Mouse (Mus musculus): ENCODE data around the gene Zfp719. TPM values are rescaled to one million over a fixed set of nuclear protein-coding genes. Genes with fewer than 3 reads are reported as not detected.
A peak's percentile ranks its signal among the peaks of the same experiment; 100 is the strongest.

The Zfp719 gene
- polyA plus RNA-seq, 1 experiment from 2014 or later, result 15.4 TPM

GRCm38 (mm10) chr7:43613816-43614551 is 34.6 kb downstream of the Zfp719 start:
- Histone ChIP-seq H3K9me3 (no peaks in the 10 kb centered on the region), H3K27me3 (no peaks in the 10 kb centered on the region), H3K4me3 (no peak overlapping the region), H3K4me1 (no peaks in the 10 kb centered on the region), H3K4me2 (replicated peaks) (no peak overlapping the region), H3K36me3 (no peaks in the 10 kb centered on the region), H3K9ac (no peak overlapping the region), H3K27ac (no peak overlapping the region)
- ATAC-seq (ENCODE audit: low FRiP score, low read depth), result no peak
- 89% methylated on average over 14 of the region's 14 CpGs for WGBS

GRCm38 (mm10) chr7:43622927-43623326 is 43.5 kb downstream of the Zfp719 start:
- no peak for ATAC-seq (ENCODE audit: low FRiP score, low read depth)
- 83% methylated on average over 7 of the region's 7 CpGs for WGBS
- H3K4me3 ChIP-seq, result no peak overlapping the region
- no peaks in the 10 kb centered on the region for H3K36me3 ChIP-seq
- no peak overlapping the region for H3K9ac ChIP-seq
- no peak overlapping the region for H3K4me2 ChIP-seq (replicated peaks)
- no peak overlapping the region for H3K27ac ChIP-seq
- H3K4me1 ChIP-seq, result no peaks in the 10 kb centered on the region
- H3K27me3 ChIP-seq, result no peaks in the 10 kb centered on the region
- no peaks in the 10 kb centered on the region for H3K9me3 ChIP-seq

- H3K9me3 ChIP-seq, result no peaks in the 10 kb centered on the region
- H3K4me3 ChIP-seq, result no peak overlapping the region
- peak overlapping the region; percentile 38 for H3K4me2 ChIP-seq (replicated peaks)
- H3K27me3 ChIP-seq, result no peaks in the 10 kb centered on the region
- no peak overlapping the region for H3K9ac ChIP-seq
- no peaks in the 10 kb centered on the region for H3K4me1 ChIP-seq
- no peaks in the 10 kb centered on the region for H3K36me3 ChIP-seq
- H3K27ac ChIP-seq, result no peak overlapping the region
- ATAC-seq (ENCODE audit: low FRiP score, low read depth), result no peak; the same call in 1 of the 2 replicates
- 10% methylated on average over 10 of the region's 10 CpGs for WGBS
Measured at GRCm38 (mm10) chr7:43623819-43624218, 44.4 kb downstream of the Zfp719 start.

- 47% methylated on average over 2 of the region's 3 CpGs for WGBS
- Histone ChIP-seq H3K27me3 (no peaks in the 10 kb centered on the region), H3K36me3 (no peaks in the 10 kb centered on the region), H3K4me3 (no peak overlapping the region), H3K9ac (no peak overlapping the region), H3K4me1 (no peaks in the 10 kb centered on the region), H3K4me2 (replicated peaks) (no peak overlapping the region), H3K9me3 (no peaks in the 10 kb centered on the region), H3K27ac (no peak overlapping the region)
- ATAC-seq (ENCODE audit: low FRiP score, low read depth), result no peak
Measured at GRCm38 (mm10) chr7:43625065-43625464, 45.7 kb downstream of the Zfp719 start.

GRCm38 (mm10) chr7:43625794-43626422 is 46.5 kb downstream of the Zfp719 start:
- H3K4me3 ChIP-seq, result no peak overlapping the region
- ATAC-seq (ENCODE audit: low FRiP score, low read depth), result no peak
- no peak overlapping the region for H3K27ac ChIP-seq
- H3K4me1 ChIP-seq, result no peaks in the 10 kb centered on the region
- no peaks in the 10 kb centered on the region for H3K9me3 ChIP-seq
- no peaks in the 10 kb centered on the region for H3K27me3 ChIP-seq
- H3K4me2 ChIP-seq (replicated peaks), result no peak overlapping the region
- H3K36me3 ChIP-seq, result no peaks in the 10 kb centered on the region
- H3K9ac ChIP-seq, result no peak overlapping the region
- 81% methylated on average over 8 of the region's 8 CpGs for WGBS

GRCm38 (mm10) chr7:43633940-43634339 is 54.5 kb downstream of the Zfp719 start:
- 66% methylated on average over 4 of the region's 4 CpGs for WGBS
- no peak for ATAC-seq (ENCODE audit: low FRiP score, low read depth)

GRCm38 (mm10) chr7:43634500-43634899 is 55.1 kb downstream of the Zfp719 start, which contains the start of gene Ceacam18:
Ceacam18 (plus strand) TSS chr7:43634707.
- Histone ChIP-seq H3K4me1 (no peaks in the 10 kb centered on the region), H3K27me3 (no peaks in the 10 kb centered on the region), H3K9me3 (no peaks in the 10 kb centered on the region), H3K4me2 (replicated peaks) (no peak within 1 kb of the TSS), H3K9ac (no peak within 1 kb of the TSS), H3K27ac (no peak within 1 kb of the TSS), H3K4me3 (no peak within 1 kb of the TSS), H3K36me3 (no peaks in the 10 kb centered on the region)
- 63% methylated on average over 6 of the region's 6 CpGs for WGBS
- ATAC-seq (ENCODE audit: low FRiP score, low read depth), result no peak

More at GRCm38 (mm10) chr7:43633940-43634339, 54.5 kb downstream of the Zfp719 start:
- no peaks in the 10 kb centered on the region for H3K36me3 ChIP-seq
- no peak overlapping the region for H3K4me2 ChIP-seq (replicated peaks)
- H3K9ac ChIP-seq, result no peak overlapping the region
- no peaks in the 10 kb centered on the region for H3K27me3 ChIP-seq
- no peak overlapping the region for H3K27ac ChIP-seq
- no peaks in the 10 kb centered on the region for H3K4me1 ChIP-seq
- no peak overlapping the region for H3K4me3 ChIP-seq
- H3K9me3 ChIP-seq, result no peaks in the 10 kb centered on the region

GRCm38 (mm10) chr7:43636194-43636593 is 56.8 kb downstream of the Zfp719 start:
- Histone ChIP-seq H3K4me1 (no peaks in the 10 kb centered on the region), H3K27me3 (no peaks in the 10 kb centered on the region), H3K36me3 (no peaks in the 10 kb centered on the region), H3K4me2 (replicated peaks) (no peak overlapping the region), H3K9me3 (no peaks in the 10 kb centered on the region), H3K9ac (no peak overlapping the region), H3K27ac (no peak overlapping the region), H3K4me3 (no peak overlapping the region)
- no peak for ATAC-seq (ENCODE audit: low FRiP score, low read depth)
- 58% methylated on average over 2 of the region's 2 CpGs for WGBS

- no peaks in the 10 kb centered on the region for H3K9me3 ChIP-seq
- no peak overlapping the region for H3K4me2 ChIP-seq (replicated peaks)
- no peak overlapping the region for H3K4me3 ChIP-seq
- 86% methylated on average over 1 of the region's 1 CpGs for WGBS
- no peaks in the 10 kb centered on the region for H3K27me3 ChIP-seq
- no peaks in the 10 kb centered on the region for H3K4me1 ChIP-seq
- no peak overlapping the region for H3K9ac ChIP-seq
- no peak overlapping the region for H3K27ac ChIP-seq
- H3K36me3 ChIP-seq, result no peaks in the 10 kb centered on the region
- ATAC-seq (ENCODE audit: low FRiP score, low read depth), result no peak
Measured at GRCm38 (mm10) chr7:43637118-43637517, 57.7 kb downstream of the Zfp719 start.

GRCm38 (mm10) chr7:43642587-43642986 is 63.2 kb downstream of the Zfp719 start:
- Histone ChIP-seq H3K4me1 (no peaks in the 10 kb centered on the region), H3K9me3 (0 out of 2 replicates have a peak, but pooled peaks cover 7% of the 10 kb centered on the region), H3K27ac (no peak overlapping the region), H3K9ac (no peak overlapping the region), H3K27me3 (no peaks in the 10 kb centered on the region), H3K4me3 (no peak overlapping the region), H3K4me2 (replicated peaks) (no peak overlapping the region), H3K36me3 (no peaks in the 10 kb centered on the region)
- no peak for ATAC-seq (ENCODE audit: low FRiP score, low read depth)
- WGBS, result 85% methylated on average over 5 of the region's 5 CpGs

Data from limb, embryonic 13.5 days (tissue).